Mouse (Mus musculus): ENCODE data around the gene Slc2a12.

Gene Slc2a12

GRCm38 (mm10) chr10:22644853-22645491, at the start of gene Slc2a12:
TSS of gene Slc2a12 (plus strand) at chr10:22645011.
- peak; percentile 80 for DNase-seq (ENCODE audit: inconsistent ontology term)

GRCm38 (mm10) chr10:22598908-22599480, 45.8 kb upstream of the Slc2a12 start:
- DNase-seq (ENCODE audit: inconsistent ontology term), result no peak

- no peak for DNase-seq (ENCODE audit: inconsistent ontology term)
Measured at GRCm38 (mm10) chr10:22601046-22601445, 43.8 kb upstream of the Slc2a12 start.

GRCm38 (mm10) chr10:22604801-22605200, 40.0 kb upstream of the Slc2a12 start:
- DNase-seq (ENCODE audit: inconsistent ontology term), result no peak

- no peak for DNase-seq (ENCODE audit: inconsistent ontology term)
Measured at GRCm38 (mm10) chr10:22608273-22608672, 36.5 kb upstream of the Slc2a12 start.

GRCm38 (mm10) chr10:22608799-22609357, 35.9 kb upstream of the Slc2a12 start:
- DNase-seq (ENCODE audit: inconsistent ontology term), result peak; percentile 47

GRCm38 (mm10) chr10:22613301-22613700, 31.5 kb upstream of the Slc2a12 start:
- DNase-seq (ENCODE audit: inconsistent ontology term), result no peak

GRCm38 (mm10) chr10:22614554-22614953, 30.3 kb upstream of the Slc2a12 start:
- DNase-seq (ENCODE audit: inconsistent ontology term), result no peak

GRCm38 (mm10) chr10:22615309-22615708, 29.5 kb upstream of the Slc2a12 start:
- DNase-seq (ENCODE audit: inconsistent ontology term), result no peak

- DNase-seq (ENCODE audit: inconsistent ontology term), result no peak
Measured at GRCm38 (mm10) chr10:22618842-22619241, 26.0 kb upstream of the Slc2a12 start.

- no peak for DNase-seq (ENCODE audit: inconsistent ontology term)
Measured at GRCm38 (mm10) chr10:22628832-22629231, 16.0 kb upstream of the Slc2a12 start.

GRCm38 (mm10) chr10:22631103-22631502, 13.7 kb upstream of the Slc2a12 start:
- no peak for DNase-seq (ENCODE audit: inconsistent ontology term)

- no peak for DNase-seq (ENCODE audit: inconsistent ontology term)
Measured at GRCm38 (mm10) chr10:22631528-22631927, 13.3 kb upstream of the Slc2a12 start.

GRCm38 (mm10) chr10:22631956-22632355, 12.9 kb upstream of the Slc2a12 start:
- no peak for DNase-seq (ENCODE audit: inconsistent ontology term)

- no peak for DNase-seq (ENCODE audit: inconsistent ontology term)
Measured at GRCm38 (mm10) chr10:22633406-22634306, 11.2 kb upstream of the Slc2a12 start.

- no peak for DNase-seq (ENCODE audit: inconsistent ontology term)
Measured at GRCm38 (mm10) chr10:22637241-22637640, 7.6 kb upstream of the Slc2a12 start.

GRCm38 (mm10) chr10:22644171-22644570, 640 bp upstream of the Slc2a12 start:
- peak; percentile 25 for DNase-seq (ENCODE audit: inconsistent ontology term)

- no peak for DNase-seq (ENCODE audit: inconsistent ontology term)
Measured at GRCm38 (mm10) chr10:22648702-22649101, 3.9 kb downstream of the Slc2a12 start.

- no peak for DNase-seq (ENCODE audit: inconsistent ontology term)
Measured at GRCm38 (mm10) chr10:22653820-22654219, 9.0 kb downstream of the Slc2a12 start.

GRCm38 (mm10) chr10:22658534-22659385, 13.9 kb downstream of the Slc2a12 start:
- DNase-seq (ENCODE audit: inconsistent ontology term), result peak; percentile 30

- DNase-seq (ENCODE audit: inconsistent ontology term), result no peak
Measured at GRCm38 (mm10) chr10:22659386-22659725, 14.5 kb downstream of the Slc2a12 start.

Measured in Muller cell, postnatal 12 days (primary cell).